Mouse (Mus musculus): ENCODE measurements at regions not wholly inside any gene's neighbourhood (a gene's known extent, or its start where the extent isn't known, plus 50 kb on each side); places are given as distances from the start of the nearest gene placed in this dataset.

DNA sequence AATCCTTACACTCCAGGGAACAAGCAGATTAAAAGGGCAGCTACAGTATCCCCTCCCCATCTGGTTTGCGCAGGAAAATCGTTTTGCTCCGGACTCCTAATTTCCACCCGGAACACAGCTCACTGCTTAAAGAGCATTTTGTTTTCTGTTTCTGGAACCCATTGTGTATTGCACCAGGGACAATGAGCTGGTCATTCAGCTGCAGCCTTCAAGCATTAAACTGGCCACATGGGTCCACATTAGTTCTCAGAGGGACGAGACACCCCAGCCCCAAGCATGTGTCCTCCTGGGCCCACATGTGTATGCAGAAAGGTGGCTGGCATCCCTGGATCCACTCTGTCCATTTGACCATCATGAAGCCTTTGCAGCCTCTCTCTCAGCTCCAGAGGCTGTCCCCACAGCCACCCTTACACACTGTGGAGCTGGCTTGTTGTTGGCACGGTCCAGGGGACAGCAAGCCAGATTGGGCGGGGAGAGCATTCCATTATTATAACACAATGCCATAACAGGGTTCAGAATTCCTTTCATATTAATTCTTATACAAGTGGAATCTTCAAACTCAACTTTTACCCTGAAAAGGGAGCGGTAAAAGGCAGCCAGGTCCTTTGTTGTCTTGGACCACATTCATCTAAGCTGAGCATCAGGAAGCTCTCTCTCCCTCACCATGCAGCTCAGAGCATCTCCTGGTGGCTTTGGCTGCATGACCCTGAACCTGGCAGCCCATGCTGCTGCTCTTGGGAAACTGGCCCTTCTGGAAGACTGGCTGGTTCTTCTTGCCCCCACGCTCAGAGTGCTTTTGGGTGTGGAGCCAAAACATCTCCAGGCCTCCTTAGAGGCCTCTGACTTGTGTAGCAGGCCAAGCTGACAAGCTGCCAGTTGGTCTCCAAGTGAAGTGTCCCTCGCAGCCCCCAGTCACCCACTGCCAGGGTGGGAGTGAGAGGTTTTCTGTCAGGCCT, 373.4 kb downstream of the Foxo1 start:
- DNase-seq (ENCODE audit: low spot score): peak; percentile 63

DNA sequence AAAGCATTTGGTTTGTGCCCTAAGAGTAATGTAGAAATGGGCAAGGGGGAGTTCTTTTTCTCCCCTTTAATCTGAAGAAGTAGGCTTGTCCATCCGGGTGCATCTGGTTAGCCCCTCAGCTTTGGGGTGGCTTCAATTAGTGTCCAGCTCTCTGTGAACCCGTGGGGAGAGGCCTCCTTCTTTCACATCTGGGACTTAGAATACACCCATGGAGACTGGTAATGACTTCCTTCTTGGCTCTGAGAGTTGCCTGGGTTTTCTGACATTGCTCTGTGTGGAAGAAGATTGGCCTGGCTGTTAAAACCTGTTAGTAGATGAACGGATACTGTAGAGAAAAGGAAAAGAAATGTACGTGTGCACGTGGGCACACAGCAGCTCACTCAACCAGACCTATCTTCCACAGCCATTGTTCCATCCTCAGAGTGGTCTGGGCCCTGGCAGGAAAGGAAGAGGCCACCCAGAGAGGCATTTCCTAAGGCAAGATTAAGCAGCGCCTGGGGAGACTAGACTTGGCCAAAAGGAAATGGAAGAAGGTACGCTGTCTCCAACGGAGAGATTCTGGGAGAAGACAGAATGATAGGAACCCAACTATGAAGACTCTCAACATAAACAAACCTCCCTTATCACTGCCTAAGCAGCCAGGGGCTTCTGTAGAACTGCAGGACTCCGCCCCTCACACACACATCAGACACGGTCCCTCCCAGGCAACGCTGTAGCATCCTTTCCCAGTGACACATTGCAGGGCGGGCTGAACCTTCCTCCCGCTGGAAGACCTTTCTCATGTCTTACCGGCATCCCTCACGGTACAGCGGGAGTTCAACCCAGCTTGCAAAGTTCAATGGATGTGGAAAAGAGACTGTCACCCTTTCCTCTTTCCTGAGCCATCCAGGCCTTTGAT, 372.4 kb downstream of the Foxo1 start:
- DNase-seq (ENCODE audit: low spot score): no peak

GRCm38 (mm10) chr3:52638816-52639215, 370.7 kb downstream of the Foxo1 start:
- DNase-seq (ENCODE audit: low spot score): peak; percentile 37

GRCm38 (mm10) chr3:52634353-52634752, 366.2 kb downstream of the Foxo1 start:
- DNase-seq (ENCODE audit: low spot score): peak; percentile 76

GRCm38 (mm10) chr3:52633491-52634100, 365.5 kb downstream of the Foxo1 start:
- no peak for DNase-seq (ENCODE audit: low spot score)

GRCm38 (mm10) chr3:52632635-52633034, 364.5 kb downstream of the Foxo1 start:
- DNase-seq (ENCODE audit: low spot score): peak; percentile 34

GRCm38 (mm10) chr3:52630209-52630608, 362.1 kb downstream of the Foxo1 start:
- no peak for DNase-seq (ENCODE audit: low spot score)

GRCm38 (mm10) chr3:52625125-52625524, 357.0 kb downstream of the Foxo1 start:
- DNase-seq (ENCODE audit: low spot score): no peak

DNA sequence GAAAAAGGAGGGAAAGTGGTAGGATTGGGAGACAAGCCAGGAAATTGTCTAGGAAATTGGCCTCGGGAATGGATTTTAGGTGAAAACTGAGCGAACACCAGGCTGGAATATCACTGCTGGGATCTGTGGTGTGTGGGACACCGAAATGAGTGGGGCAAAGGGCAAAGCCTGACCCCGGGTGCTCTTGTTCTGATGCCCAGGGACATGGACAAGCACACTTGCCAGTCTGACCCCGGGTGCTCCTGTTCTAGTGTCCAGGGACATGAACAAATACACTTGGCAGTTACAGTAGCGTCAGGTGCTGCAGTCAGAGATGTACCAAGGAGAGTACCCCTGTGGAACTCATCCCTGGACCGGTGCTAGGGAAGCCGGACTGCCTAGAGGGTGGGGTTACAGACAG, 354.4 kb downstream of the Foxo1 start:
- no peak for DNase-seq (ENCODE audit: low spot score)

GRCm38 (mm10) chr3:52621936-52622335, 353.8 kb downstream of the Foxo1 start:
- DNase-seq (ENCODE audit: low spot score): no peak

GRCm38 (mm10) chr3:52618925-52619224, 350.7 kb downstream of the Foxo1 start:
- no peak for DNase-seq (ENCODE audit: low spot score)

DNA sequence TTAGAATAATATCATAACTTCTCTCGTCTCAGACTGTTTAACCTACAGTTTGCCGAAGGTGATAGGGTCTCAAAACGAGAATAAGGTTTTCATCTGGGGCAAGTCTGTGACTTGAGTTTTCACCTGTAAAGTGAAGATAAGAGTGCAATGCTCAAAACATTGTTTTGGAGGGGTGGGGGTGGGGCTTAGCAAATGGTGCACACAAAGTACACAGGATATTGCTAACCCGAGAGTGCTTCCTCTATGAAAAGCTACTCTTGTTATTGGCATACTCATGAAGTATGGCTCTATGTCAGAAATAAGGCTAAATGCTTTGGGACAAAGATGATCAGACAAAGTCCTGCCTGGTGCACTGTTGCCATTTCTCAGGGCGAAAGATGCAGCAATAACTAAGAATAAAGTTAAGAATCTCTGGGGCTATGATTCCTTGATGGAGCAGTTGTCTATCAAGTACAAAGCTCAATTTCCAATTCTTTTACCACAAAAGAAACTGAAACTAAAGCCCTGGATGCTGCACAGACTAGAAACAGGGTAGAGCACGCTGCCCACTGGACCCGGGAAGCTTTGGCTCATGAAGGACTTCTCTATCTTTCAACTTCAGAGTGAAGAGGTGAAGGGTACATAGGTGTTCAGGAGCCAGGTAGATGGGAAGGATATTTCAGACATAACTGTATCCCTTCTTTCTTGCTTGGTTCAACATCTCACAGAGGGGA, 350.2 kb downstream of the Foxo1 start:
- no peak for DNase-seq (ENCODE audit: low spot score)

- DNase-seq (ENCODE audit: low spot score): peak; percentile 61
Measured at GRCm38 (mm10) chr3:52617413-52618149, 349.4 kb downstream of the Foxo1 start.

DNA sequence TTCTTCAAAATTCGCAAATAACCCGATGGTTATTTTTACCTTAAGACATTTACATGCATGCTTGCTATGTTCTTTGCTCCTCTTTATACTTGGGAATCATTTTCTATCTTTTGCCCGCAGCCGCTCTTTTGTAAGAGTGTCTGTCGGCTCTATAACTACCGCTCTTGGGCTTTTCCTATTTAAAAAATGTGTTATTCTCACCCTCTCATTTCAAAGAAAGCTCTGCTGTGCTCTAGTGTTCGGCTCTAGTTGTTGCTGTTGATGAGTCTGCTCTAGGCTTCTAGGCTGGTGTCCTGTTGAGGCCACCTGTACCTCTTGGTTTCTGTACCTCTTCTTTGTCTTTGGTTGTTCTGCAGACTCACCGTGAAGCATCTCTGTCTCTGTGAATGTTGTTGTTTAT, 343.7 kb downstream of the Foxo1 start:
- no peak for DNase-seq (ENCODE audit: low spot score)

GRCm38 (mm10) chr3:52610466-52610865, 342.3 kb downstream of the Foxo1 start:
- no peak for DNase-seq (ENCODE audit: low spot score)

GRCm38 (mm10) chr3:52608086-52608426, 339.9 kb downstream of the Foxo1 start:
- no peak for DNase-seq (ENCODE audit: low spot score)

- DNase-seq (ENCODE audit: low spot score): no peak
Measured at GRCm38 (mm10) chr3:52607379-52608085, 339.4 kb downstream of the Foxo1 start.

GRCm38 (mm10) chr3:52605261-52605771, 337.2 kb downstream of the Foxo1 start:
- DNase-seq (ENCODE audit: low spot score): no peak

GRCm38 (mm10) chr3:52603244-52603704, 335.1 kb downstream of the Foxo1 start:
- DNase-seq (ENCODE audit: low spot score): peak; percentile 50
